Mouse (Mus musculus) MEL (cell line): ENCODE results near the gene Fbf1. TPM values are rescaled to one million over a fixed set of nuclear protein-coding genes. Genes with fewer than 3 reads are reported as not detected.

Experiments used
- DNase-seq: peaks from one replicate; pipeline ENCODE4 v3.0.0; 2011; ENCODE audit warnings: low read depth, low spot score
- H3K27ac ChIP-seq: 2 replicates; pipeline ENCODE4 v1.5.1; 2012; ENCODE audit warnings: low read depth, mild to moderate bottlenecking, control low read depth, low read length, moderate library complexity; ENCODE audit not compliant: control insufficient read depth
- H3K27me3 ChIP-seq, 2 experiments: fragments of 150-350 bp in 1 of 2; sonication (generic) in 1 of 2; 2 replicates each; pipeline ENCODE4 v1.6.1; 2012; ENCODE audit warnings: low read length in 2 of 2, mild to moderate bottlenecking in 2 of 2, improper control_type of control experiment in 1 of 2, moderate library complexity in 1 of 2; ENCODE audit not compliant: insufficient read depth in 2 of 2, control insufficient read depth in 1 of 2
- H3K36me3 ChIP-seq, 2 experiments: 2 replicates each; pipeline ENCODE4 v1.6.1; 2012 to 2014; ENCODE audit warnings: low read length in 2 of 2, improper control_type of control experiment in 1 of 2, inconsistent platforms in 1 of 2, mild to moderate bottlenecking in 1 of 2; ENCODE audit not compliant: insufficient read depth in 2 of 2, control insufficient read depth in 1 of 2
- H3K4me1 ChIP-seq, 2 experiments: fragments of 150-350 bp in 1 of 2; sonication (generic) in 1 of 2; 2 replicates each; pipeline ENCODE4 v1.6.1; 2012; ENCODE audit warnings: low read length in 2 of 2, improper control_type of control experiment in 1 of 2, mild to moderate bottlenecking in 1 of 2; ENCODE audit not compliant: insufficient read depth in 2 of 2, control insufficient read depth in 1 of 2
- H3K4me3 ChIP-seq, 2 experiments: fragments of 150-350 bp in 1 of 2; sonication (generic) in 1 of 2; 2 replicates each; pipeline ENCODE4 v1.5.1; 2012; ENCODE audit warnings: low read depth in 2 of 2, low read length in 2 of 2, mild to moderate bottlenecking in 2 of 2, moderate library complexity in 2 of 2, control low read depth in 1 of 2, improper control_type of control experiment in 1 of 2; ENCODE audit not compliant: control insufficient read depth in 1 of 2, insufficient read depth in 1 of 2
- H3K79me2 ChIP-seq: 2 replicates; pipeline ENCODE4 v1.6.1; 2012; ENCODE audit warnings: mild to moderate bottlenecking, low read length, moderate library complexity; ENCODE audit not compliant: control insufficient read depth, poor library complexity, insufficient read depth
- H3K9ac ChIP-seq: 2 replicates; pipeline ENCODE4 v1.6.1; 2012; ENCODE audit warnings: low read depth, mild to moderate bottlenecking, control low read depth, low read length, moderate library complexity; ENCODE audit not compliant: control insufficient read depth, poor library complexity, severe bottlenecking
- H3K9me3 ChIP-seq: fragments of 150-350 bp; sonication (generic); replicated peaks from 2 replicates; pipeline ENCODE4 v1.6.1; 2012; ENCODE audit warnings: mild to moderate bottlenecking, low read length, improper control_type of control experiment, moderate library complexity; ENCODE audit not compliant: insufficient read depth
- BHLHE40 ChIP-seq: IDR thresholded peaks from 2 replicates; pipeline ENCODE4 v1.6.1; 2012; ENCODE audit warnings: low read depth, mild to moderate bottlenecking, inconsistent platforms, low read length, improper control_type of control experiment, borderline replicate concordance
- CHD1 ChIP-seq: IDR thresholded peaks from 2 replicates; pipeline ENCODE4 v1.6.1; 2012; ENCODE audit warnings: low read depth, mild to moderate bottlenecking, inconsistent platforms, low read length, improper control_type of control experiment
- CHD2 ChIP-seq: IDR thresholded peaks from 2 replicates; pipeline ENCODE4 v1.6.1; 2011; ENCODE audit warnings: low read length, improper control_type of control experiment
- CTCF ChIP-seq, 3 experiments: IDR thresholded peaks in 2 of 3; conservative IDR thresholded peaks in 1 of 3; 2 replicates each; pipeline ENCODE4 v1.5.1; 2011 to 2012; ENCODE audit warnings: low read length in 3 of 3, low read depth in 2 of 3, mild to moderate bottlenecking in 2 of 3, improper control_type of control experiment in 1 of 3, inconsistent platforms in 1 of 3, mixed read lengths in 1 of 3, moderate library complexity in 1 of 3; ENCODE audit not compliant: control insufficient read depth in 1 of 3, insufficient read depth in 1 of 3, poor library complexity in 1 of 3, severe bottlenecking in 1 of 3
- E2F4 ChIP-seq: IDR thresholded peaks from 2 replicates; pipeline ENCODE4 v1.6.1; 2011; ENCODE audit warnings: low read depth, low read length, improper control_type of control experiment, borderline replicate concordance
- ETS1 ChIP-seq: IDR thresholded peaks from 2 replicates; pipeline ENCODE4 v1.6.1; 2012; ENCODE audit warnings: low read depth, mild to moderate bottlenecking, inconsistent platforms, low read length, improper control_type of control experiment, moderate library complexity
- MAFK ChIP-seq: IDR thresholded peaks from 2 replicates; pipeline ENCODE4 v1.6.1; 2011; ENCODE audit warnings: low read depth, mild to moderate bottlenecking, low read length, improper control_type of control experiment, borderline replicate concordance
- MXI1 ChIP-seq: IDR thresholded peaks from 2 replicates; pipeline ENCODE4 v1.6.1; 2011; ENCODE audit warnings: mild to moderate bottlenecking, low read depth, low read length, improper control_type of control experiment
- MYB ChIP-seq: IDR thresholded peaks from 2 replicates; pipeline ENCODE4 v1.6.1; 2011; ENCODE audit warnings: mild to moderate bottlenecking, low read depth, low read length, improper control_type of control experiment
- POLR2A ChIP-seq, 2 experiments: IDR thresholded peaks; 2 replicates each; pipeline ENCODE4 v1.6.1; 2011 to 2012; ENCODE audit warnings: low read length in 2 of 2, mild to moderate bottlenecking in 2 of 2, control low read depth in 1 of 2, improper control_type of control experiment in 1 of 2, low read depth in 1 of 2, moderate library complexity in 1 of 2; ENCODE audit not compliant: control insufficient read depth in 1 of 2, insufficient read depth in 1 of 2, poor library complexity in 1 of 2
- POLR2AphosphoS5 ChIP-seq: IDR thresholded peaks from 2 replicates; pipeline ENCODE4 v1.6.1; 2012; ENCODE audit warnings: low read depth, borderline replicate concordance, mild to moderate bottlenecking, inconsistent platforms, low read length, moderate library complexity, mixed read lengths
- RAD21 ChIP-seq: IDR thresholded peaks from 2 replicates; pipeline ENCODE4 v1.6.1; 2011; ENCODE audit warnings: mild to moderate bottlenecking, low read depth, low read length, improper control_type of control experiment
- SIN3A ChIP-seq: IDR thresholded peaks from 2 replicates; pipeline ENCODE4 v1.6.1; 2012; ENCODE audit warnings: low read length, improper control_type of control experiment, inconsistent platforms
- SMC3 ChIP-seq: IDR thresholded peaks from 2 replicates; pipeline ENCODE4 v1.6.1; 2011; ENCODE audit warnings: low read depth, low read length, improper control_type of control experiment
- TAL1 ChIP-seq: IDR thresholded peaks from 2 replicates; pipeline ENCODE4 v1.6.1; 2012; ENCODE audit warnings: mild to moderate bottlenecking, inconsistent platforms, low read length, moderate library complexity, mixed read lengths
- TBP ChIP-seq: IDR thresholded peaks from 2 replicates; pipeline ENCODE4 v1.8.0; 2011; ENCODE audit warnings: low read depth, low read length, improper control_type of control experiment
- TCF12 ChIP-seq: IDR thresholded peaks from 2 replicates; pipeline ENCODE4 v1.6.1; 2014; ENCODE audit warnings: low read depth, mild to moderate bottlenecking, inconsistent platforms, low read length, improper control_type of control experiment, moderate library complexity
- ZC3H11A ChIP-seq: IDR thresholded peaks from 2 replicates; pipeline ENCODE4 v1.6.1; 2012; ENCODE audit warnings: low read depth, mild to moderate bottlenecking, inconsistent platforms, low read length, improper control_type of control experiment
- ZNF384 ChIP-seq: IDR thresholded peaks from 2 replicates; pipeline ENCODE4 v1.6.1; 2012; ENCODE audit warnings: low read depth, mild to moderate bottlenecking, inconsistent platforms, low read length, improper control_type of control experiment
- polyA plus RNA-seq, 2 experiments: library from polyadenylated mRNA; stranded (reverse) in 1 of 2; unstranded in 1 of 2; fragments of >175 nt in 1 of 2; fragments of >200 nt in 1 of 2; gene quantifications; 2 replicates each; pipeline versions ENCODE4 v1.2.1 to v1.2.4; 2012; ENCODE audit warnings: low replicate concordance in 2 of 2, low read depth in 1 of 2; ENCODE audit not compliant: insufficient read length in 2 of 2, insufficient read depth in 1 of 2, missing spikeins in 1 of 2
- total RNA-seq: library from RNA; depleted of rRNA; stranded (reverse); fragments of 300-350 nt; gene quantifications from 2 replicates; pipeline ENCODE4 v1.2.3, GENCODE M21; 2012

Gene Fbf1
- total and polyA plus RNA-seq, 3 experiments = 29.2 to 32.5 TPM; not detected in 1

GRCm38 (mm10) chr11:116215991-116216390 is 48.0 kb upstream of the Fbf1 start:
- Histone ChIP-seq H3K9ac (no peak overlapping the region), H3K4me1 (peaks cover 0 to 13% of the 10 kb centered on the region in 2 experiments; a peak in 1 of 4 replicates), H3K36me3 (no peaks in the 10 kb centered on the region), H3K27me3 (no peaks in the 10 kb centered on the region), H3K4me3 (no peak overlapping the region), H3K79me2 (no peaks in the 10 kb centered on the region), H3K27ac (no peak overlapping the region), H3K9me3 (no peaks in the 10 kb centered on the region)
- TF ChIP-seq SIN3A (no peak), ETS1 (no peak)
- DNase-seq = no peak

GRCm38 (mm10) chr11:116215181-116215580 is 47.2 kb upstream of the Fbf1 start:
- peak; percentile 56 to 87 (median 78) for TF ChIP-seq CTCF (IDR thresholded peaks at IDR 0.05 in 2 of 3, conservative IDR thresholded peaks at IDR 0.05 in 1 of 3; ENCODE audit: control insufficient read depth in 1 of 3, insufficient read depth in 1 of 3, low read depth in 2 of 3, low read length in 3 of 3, poor library complexity in 1 of 3, severe bottlenecking in 1 of 3)
- peak; percentile 69 for TF ChIP-seq SMC3
- TF ChIP-seq E2F4 = no peak
- TF ChIP-seq ZC3H11A = peak; percentile 24; the same call in 1 of the 2 replicates
- peak; percentile 35 for TF ChIP-seq RAD21
- no peak for TF ChIP-seq BHLHE40

GRCm38 (mm10) chr11:116213877-116214510 is 46.0 kb upstream of the Fbf1 start:
- no peaks in the 10 kb centered on the region for H3K9me3 ChIP-seq
- H3K4me1 ChIP-seq = peaks cover 0 to 5% of the 10 kb centered on the region in 2 experiments; a peak in 1 of 4 replicates
- no peaks in the 10 kb centered on the region for H3K36me3 ChIP-seq
- H3K27me3 ChIP-seq = no peaks in the 10 kb centered on the region
- no peak overlapping the region for H3K9ac ChIP-seq
- no peak overlapping the region for H3K27ac ChIP-seq
- H3K79me2 ChIP-seq = no peaks in the 10 kb centered on the region
- DNase-seq = no peak
- TF ChIP-seq CTCF (IDR thresholded peaks at IDR 0.05 in 2 of 3, conservative IDR thresholded peaks at IDR 0.05 in 1 of 3; ENCODE audit: control insufficient read depth in 1 of 3, insufficient read depth in 1 of 3, low read depth in 2 of 3, low read length in 3 of 3, poor library complexity in 1 of 3, severe bottlenecking in 1 of 3) = no peak
- no peak for TF ChIP-seq TAL1
- TF ChIP-seq MXI1 = no peak
- TF ChIP-seq TCF12 = no peak
- TF ChIP-seq SIN3A = no peak
- TF ChIP-seq CHD1 = no peak
- TF ChIP-seq POLR2AphosphoS5 = no peak
- no peak for TF ChIP-seq TBP
- TF ChIP-seq ZNF384 = no peak
- TF ChIP-seq RAD21 = no peak
- no peak for TF ChIP-seq BHLHE40
- TF ChIP-seq MAFK = no peak
- TF ChIP-seq POLR2A (IDR thresholded peaks at IDR 0.05; ENCODE audit: control insufficient read depth in 1 of 2, insufficient read depth in 1 of 2, low read depth in 1 of 2, low read length in 2 of 2, poor library complexity in 1 of 2) = no peak
- no peak for TF ChIP-seq CHD2
- no peak for TF ChIP-seq MYB
- no peak overlapping the region for H3K4me3 ChIP-seq

More at GRCm38 (mm10) chr11:116215181-116215580, 47.2 kb upstream of the Fbf1 start:
- peaks cover 0 to 13% of the 10 kb centered on the region in 2 experiments; a peak in 1 of 4 replicates for H3K4me1 ChIP-seq
- no peaks in the 10 kb centered on the region for H3K36me3 ChIP-seq
- H3K9ac ChIP-seq = no peak overlapping the region
- no peaks in the 10 kb centered on the region for H3K79me2 ChIP-seq
- H3K9me3 ChIP-seq = no peaks in the 10 kb centered on the region
- H3K27me3 ChIP-seq = no peaks in the 10 kb centered on the region
- no peak overlapping the region for H3K27ac ChIP-seq
- peak; percentile 69 for DNase-seq
- no peak overlapping the region for H3K4me3 ChIP-seq
